Mouse (Mus musculus) lung, embryonic 15.5 days (tissue): ENCODE measurements around the gene 6030498E09Rik. TPM values are rescaled to one million over a fixed set of nuclear protein-coding genes. Genes with fewer than 3 reads are reported as not detected.

ENCODE experiments used
- ATAC-seq: fragments of 200-750 bp; cut with Nextera tagmentation; 2 replicates; pipeline ENCODE4 v1.8.0; 2017; ENCODE audit warnings: moderate number of reproducible peaks, borderline replicate concordance; ENCODE audit not compliant: low FRiP score, low TSS enrichment; ENCODE audit errors: extremely low read depth
- H3K27ac ChIP-seq: fragments of 300-500 bp; sonication (generic); 2 replicates; pipeline ENCODE4 v1.5.1; 2015; ENCODE audit warnings: moderate library complexity, mild to moderate bottlenecking, inconsistent platforms
- H3K27me3 ChIP-seq: fragments of 300-500 bp; sonication (generic); 2 replicates; pipeline ENCODE4 v1.6.1; 2015; ENCODE audit warnings: inconsistent platforms
- H3K36me3 ChIP-seq: fragments of 300-500 bp; sonication (generic); 2 replicates; pipeline ENCODE4 v1.6.1; 2015; ENCODE audit warnings: inconsistent platforms
- H3K4me1 ChIP-seq: fragments of 300-500 bp; sonication (generic); 2 replicates; pipeline ENCODE4 v1.6.1; 2015; ENCODE audit warnings: inconsistent platforms
- H3K4me2 ChIP-seq: fragments of 300-500 bp; sonication (generic); 2 replicates; pipeline ENCODE4 v1.6.1; 2015; ENCODE audit warnings: inconsistent platforms, mild to moderate bottlenecking, moderate library complexity
- H3K4me3 ChIP-seq: fragments of 300-500 bp; sonication (generic); 2 replicates; pipeline ENCODE4 v1.5.1; 2015; ENCODE audit warnings: mild to moderate bottlenecking, inconsistent platforms
- H3K9ac ChIP-seq: fragments of 300-500 bp; sonication (generic); 2 replicates; pipeline ENCODE4 v1.6.1; 2015; ENCODE audit warnings: inconsistent platforms
- H3K9me3 ChIP-seq: fragments of 300-500 bp; sonication (generic); 2 replicates; pipeline ENCODE4 v1.6.1; 2016; ENCODE audit warnings: inconsistent platforms
- WGBS: fragments of 180-500 bp; shearing (Covaris S2); methylation state at CpG from one replicate; pipeline ENCODE4 v1.1.7; 2015; 5-methylcytosine and 5-hydroxymethylcytosine counted together
- polyA plus RNA-seq: library from polyadenylated mRNA; unstranded; fragments of >200 nt; fragmentation: Nextera tagmentation; extraction: Ambion mirVana; gene quantifications from 2 replicates; pipeline ENCODE4 v1.2.1, GENCODE M21; 2015

Gene 6030498E09Rik
- 0.13 TPM in 1 of 2 replicates, not detected in the other for polyA plus RNA-seq

GRCm38 (mm10) chrX:38772478-38772877, at the start of gene 6030498E09Rik:
6030498E09Rik (plus strand) TSS chrX:38772671.
- no peak within 1 kb of the TSS for H3K27ac ChIP-seq
- WGBS, result 44% methylated on average over 9 of the region's 9 CpGs
- no peaks in the 10 kb centered on the region for H3K9me3 ChIP-seq
- ATAC-seq, result no peak
- H3K36me3 ChIP-seq, result no peaks in the 10 kb centered on the region
- no peaks in the 10 kb centered on the region for H3K27me3 ChIP-seq
- no peaks in the 10 kb centered on the region for H3K4me1 ChIP-seq
- H3K4me3 ChIP-seq, result no peak within 1 kb of the TSS
- no peak within 1 kb of the TSS for H3K9ac ChIP-seq
- H3K4me2 ChIP-seq, result no peak within 1 kb of the TSS

GRCm38 (mm10) chrX:38730081-38730480, 42.4 kb upstream of the 6030498E09Rik start:
- H3K27me3 ChIP-seq, result no peaks in the 10 kb centered on the region
- no peaks in the 10 kb centered on the region for H3K36me3 ChIP-seq
- no peak overlapping the region for H3K9ac ChIP-seq
- 64% methylated on average over 4 of the region's 5 CpGs for WGBS
- H3K4me3 ChIP-seq, result no peak overlapping the region
- no peak overlapping the region for H3K4me2 ChIP-seq
- no peak overlapping the region for H3K27ac ChIP-seq
- no peak for ATAC-seq
- H3K9me3 ChIP-seq, result no peaks in the 10 kb centered on the region
- no peaks in the 10 kb centered on the region for H3K4me1 ChIP-seq

DNA sequence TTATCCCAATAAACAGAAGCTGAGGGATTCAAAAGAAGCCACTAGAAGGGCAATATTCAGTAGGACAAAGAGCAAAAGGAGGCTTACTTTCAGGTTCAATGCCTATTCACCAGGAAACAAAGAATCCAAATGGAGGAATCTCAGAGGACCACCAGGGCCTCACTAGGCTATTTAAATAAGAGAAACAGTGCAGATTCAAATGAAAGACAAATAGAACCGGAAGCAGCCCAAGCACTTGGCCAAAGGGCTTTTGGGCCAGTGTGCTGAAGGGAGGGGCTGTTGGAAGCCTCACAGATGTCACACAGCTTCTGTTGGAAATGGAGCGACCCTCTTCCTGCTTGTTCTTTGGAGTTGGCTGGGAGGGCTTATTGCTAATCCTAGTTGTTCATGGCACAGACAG, 41.8 kb upstream of the 6030498E09Rik start:
- Histone ChIP-seq H3K4me3 (no peak overlapping the region), H3K27me3 (no peaks in the 10 kb centered on the region), H3K9me3 (no peaks in the 10 kb centered on the region), H3K36me3 (no peaks in the 10 kb centered on the region), H3K27ac (no peak overlapping the region), H3K4me1 (no peaks in the 10 kb centered on the region), H3K9ac (no peak overlapping the region), H3K4me2 (no peak overlapping the region)
- WGBS, result 49% methylated on average over 2 of the region's 2 CpGs
- no peak for ATAC-seq

- no peak overlapping the region for H3K27ac ChIP-seq
- no peak for ATAC-seq
- no peak overlapping the region for H3K4me2 ChIP-seq
- no peaks in the 10 kb centered on the region for H3K36me3 ChIP-seq
- WGBS, result 91% methylated on average over 5 of the region's 5 CpGs
- H3K4me3 ChIP-seq, result no peak overlapping the region
- no peaks in the 10 kb centered on the region for H3K27me3 ChIP-seq
- H3K4me1 ChIP-seq, result no peaks in the 10 kb centered on the region
- no peaks in the 10 kb centered on the region for H3K9me3 ChIP-seq
- H3K9ac ChIP-seq, result no peak overlapping the region
Measured at GRCm38 (mm10) chrX:38733683-38734082, 38.8 kb upstream of the 6030498E09Rik start.

DNA sequence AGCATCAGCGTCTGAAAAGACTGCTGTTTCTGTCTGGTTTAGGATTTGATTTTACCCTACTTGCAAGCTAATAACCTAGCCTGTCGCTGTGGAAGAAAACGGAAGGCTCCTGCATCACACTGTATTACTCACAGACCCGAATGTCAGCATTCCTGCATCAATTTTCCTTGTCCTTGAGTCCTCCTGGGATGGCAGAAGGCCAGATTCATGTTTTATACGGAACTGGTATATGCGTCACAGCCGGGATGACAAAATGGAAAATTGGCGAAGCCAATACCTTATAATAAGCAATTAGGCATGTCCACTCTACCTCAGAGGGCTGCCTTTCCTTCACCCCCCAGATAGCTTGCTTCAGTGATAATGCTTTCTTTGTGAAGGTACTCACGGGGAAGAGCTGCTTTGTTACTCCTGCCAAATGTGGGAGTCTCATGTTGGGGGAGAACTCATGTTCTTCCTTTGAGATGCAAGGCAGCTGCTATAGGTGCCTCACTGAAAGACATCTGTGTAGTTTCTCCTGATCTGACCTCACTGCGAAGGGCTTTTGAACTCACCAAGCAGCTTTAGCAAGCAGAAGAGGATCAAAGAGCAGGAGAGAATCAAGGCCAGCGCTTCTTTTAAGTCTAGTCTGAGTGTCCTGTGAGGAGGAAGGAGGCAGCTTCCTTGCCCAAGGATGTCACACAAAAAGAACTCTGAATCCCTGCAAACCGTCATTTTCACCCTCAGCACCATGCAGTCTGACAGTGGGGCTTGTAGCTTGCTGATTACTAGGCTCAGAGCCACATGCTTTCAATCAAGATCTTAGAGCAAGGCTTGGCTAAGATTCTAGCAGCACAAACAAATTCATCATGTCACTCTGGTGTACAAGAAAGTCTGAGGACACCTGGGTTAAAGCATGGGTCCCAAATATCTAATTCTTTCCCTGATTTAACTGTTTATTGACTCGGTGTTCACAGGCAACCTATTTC, 37.3 kb upstream of the 6030498E09Rik start:
- Histone ChIP-seq H3K9me3 (no peaks in the 10 kb centered on the region), H3K4me2 (no peak overlapping the region), H3K9ac (no peak overlapping the region), H3K27me3 (no peaks in the 10 kb centered on the region), H3K4me3 (no peak overlapping the region), H3K27ac (no peak overlapping the region), H3K36me3 (no peaks in the 10 kb centered on the region), H3K4me1 (no peaks in the 10 kb centered on the region)
- ATAC-seq, result no peak
- WGBS, result 37% methylated on average over 13 of the region's 13 CpGs

DNA sequence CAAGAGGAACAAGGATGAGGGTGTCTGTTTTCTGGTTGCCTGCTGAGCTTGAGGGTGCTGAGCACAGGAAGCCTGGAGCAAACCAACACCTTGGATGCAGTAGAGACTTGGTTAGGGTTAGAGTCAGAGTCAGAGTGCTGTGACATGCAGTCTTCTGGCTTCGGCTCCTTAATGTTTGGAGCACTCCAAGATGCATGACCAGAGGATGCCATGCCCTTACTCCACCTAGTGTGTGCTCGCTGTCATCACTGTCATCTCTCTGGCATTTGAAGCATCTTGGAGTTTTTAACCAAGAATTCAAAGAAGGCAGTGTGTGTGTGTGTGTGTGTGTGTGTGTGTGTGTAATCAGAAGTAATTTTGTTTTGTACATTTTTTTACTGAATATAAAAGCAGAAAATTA, 1.0 kb upstream of the 6030498E09Rik start:
- no peaks in the 10 kb centered on the region for H3K9me3 ChIP-seq
- no peak overlapping the region for H3K27ac ChIP-seq
- H3K36me3 ChIP-seq, result no peaks in the 10 kb centered on the region
- no peak for ATAC-seq
- no peak overlapping the region for H3K9ac ChIP-seq
- no peak overlapping the region for H3K4me3 ChIP-seq
- H3K4me1 ChIP-seq, result no peaks in the 10 kb centered on the region
- H3K4me2 ChIP-seq, result no peak overlapping the region
- no peaks in the 10 kb centered on the region for H3K27me3 ChIP-seq
- WGBS, result 72% methylated on average over 2 of the region's 2 CpGs

DNA sequence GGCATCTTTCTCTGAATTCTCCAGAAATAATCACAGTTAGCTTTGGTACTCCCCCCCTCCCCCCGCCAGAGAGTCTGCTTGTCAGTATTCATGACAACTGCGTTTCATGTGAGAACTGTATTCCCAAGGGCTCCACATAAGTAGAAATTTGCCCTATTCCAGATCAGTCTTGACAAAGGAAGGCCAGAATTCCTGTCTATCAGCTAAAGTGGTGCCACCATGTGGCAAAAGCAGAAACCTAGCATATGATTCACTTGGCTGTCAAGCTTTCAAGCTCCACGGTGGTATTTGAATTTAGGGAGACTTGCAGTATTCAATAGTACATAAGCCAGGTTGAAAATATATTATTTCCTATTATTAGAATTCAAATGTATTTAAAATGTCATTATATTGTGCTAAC, 585 bp upstream of the 6030498E09Rik start:
- Histone ChIP-seq H3K9ac (no peak overlapping the region), H3K36me3 (no peaks in the 10 kb centered on the region), H3K4me1 (no peaks in the 10 kb centered on the region), H3K4me2 (no peak overlapping the region), H3K27ac (no peak overlapping the region), H3K9me3 (no peaks in the 10 kb centered on the region), H3K27me3 (no peaks in the 10 kb centered on the region), H3K4me3 (no peak overlapping the region)
- 33% methylated on average over 3 of the region's 3 CpGs for WGBS
- ATAC-seq, result no peak

DNA sequence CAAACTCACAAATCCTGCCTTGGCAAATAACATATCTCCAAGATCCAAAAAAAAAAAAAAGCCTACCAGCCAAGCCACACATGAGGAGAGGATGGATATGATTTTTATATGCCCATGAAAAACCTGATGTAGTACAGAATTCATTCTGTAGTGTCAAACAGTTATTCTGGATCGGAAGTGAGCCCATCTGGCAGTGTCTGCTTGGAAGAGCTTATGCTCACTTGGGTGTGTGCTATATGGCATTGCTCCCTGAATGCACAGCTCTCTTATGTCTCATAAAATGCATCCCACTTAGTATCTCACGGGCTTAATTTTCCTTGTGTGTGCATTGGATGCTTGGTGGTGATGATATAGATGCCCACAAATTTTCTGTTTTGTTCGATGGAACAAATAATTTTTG, 21.9 kb downstream of the 6030498E09Rik start:
- H3K27ac ChIP-seq, result no peak overlapping the region
- H3K4me1 ChIP-seq, result no peaks in the 10 kb centered on the region
- H3K36me3 ChIP-seq, result no peaks in the 10 kb centered on the region
- no peak overlapping the region for H3K4me2 ChIP-seq
- 72% methylated on average over 3 of the region's 3 CpGs for WGBS
- no peak for ATAC-seq
- H3K9ac ChIP-seq, result no peak overlapping the region
- no peak overlapping the region for H3K4me3 ChIP-seq
- no peaks in the 10 kb centered on the region for H3K9me3 ChIP-seq
- H3K27me3 ChIP-seq, result no peaks in the 10 kb centered on the region

DNA sequence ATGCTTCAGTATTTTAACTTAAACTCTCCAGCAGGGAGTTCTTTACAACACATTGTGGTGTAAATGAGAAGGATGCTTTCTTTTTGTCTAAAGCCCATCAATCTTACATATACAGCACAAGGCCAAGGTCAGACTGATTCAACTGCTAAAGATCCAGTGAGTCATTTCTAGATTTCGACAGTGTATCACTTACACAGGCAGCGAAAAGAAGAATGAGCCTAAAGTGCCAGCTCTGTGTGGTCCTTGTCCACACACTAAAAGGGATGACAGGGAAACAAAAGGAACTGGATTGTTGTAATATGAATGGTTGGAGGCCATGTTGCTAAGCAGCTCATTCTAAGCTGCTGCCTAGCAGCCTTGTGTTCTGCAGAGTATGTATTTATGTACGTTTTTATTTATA, 41.5 kb downstream of the 6030498E09Rik start:
- Histone ChIP-seq H3K9me3 (no peaks in the 10 kb centered on the region), H3K9ac (no peak overlapping the region), H3K27me3 (no peaks in the 10 kb centered on the region), H3K4me3 (no peak overlapping the region), H3K27ac (no peak overlapping the region), H3K4me2 (no peak overlapping the region), H3K4me1 (no peaks in the 10 kb centered on the region), H3K36me3 (no peaks in the 10 kb centered on the region)
- 73% methylated on average over 3 of the region's 3 CpGs for WGBS
- ATAC-seq, result no peak

GRCm38 (mm10) chrX:38816841-38817240, 44.4 kb downstream of the 6030498E09Rik start:
- Histone ChIP-seq H3K9me3 (no peaks in the 10 kb centered on the region), H3K4me2 (no peak overlapping the region), H3K27me3 (no peaks in the 10 kb centered on the region), H3K27ac (no peak overlapping the region), H3K9ac (no peak overlapping the region), H3K4me3 (no peak overlapping the region), H3K4me1 (no peaks in the 10 kb centered on the region), H3K36me3 (no peaks in the 10 kb centered on the region)
- WGBS, result 42% methylated on average over 3 of the region's 3 CpGs
- ATAC-seq, result no peak

GRCm38 (mm10) chrX:38958571-38958970, 186.1 kb downstream of the 6030498E09Rik start:
- no peaks in the 10 kb centered on the region for H3K36me3 ChIP-seq
- WGBS, result 39% methylated on average over 1 of the region's 1 CpGs
- no peak overlapping the region for H3K27ac ChIP-seq
- H3K27me3 ChIP-seq, result no peaks in the 10 kb centered on the region
- H3K9me3 ChIP-seq, result no peaks in the 10 kb centered on the region
- no peak overlapping the region for H3K4me3 ChIP-seq
- no peak overlapping the region for H3K4me2 ChIP-seq
- ATAC-seq, result no peak
- no peak overlapping the region for H3K9ac ChIP-seq
- no peaks in the 10 kb centered on the region for H3K4me1 ChIP-seq

GRCm38 (mm10) chrX:38996265-38996664, 223.8 kb downstream of the 6030498E09Rik start:
- WGBS, result 67% methylated on average over 5 of the region's 5 CpGs
- Histone ChIP-seq H3K27ac (no peak overlapping the region), H3K36me3 (no peaks in the 10 kb centered on the region), H3K4me3 (no peak overlapping the region), H3K4me2 (no peak overlapping the region), H3K9me3 (no peaks in the 10 kb centered on the region), H3K9ac (no peak overlapping the region), H3K27me3 (no peaks in the 10 kb centered on the region), H3K4me1 (no peaks in the 10 kb centered on the region)
- ATAC-seq, result no peak
